Mouse (Mus musculus) right cerebral cortex, postnatal 25 days (tissue): Measurements from ENCODE around the gene Ppp1r37.

Experiments used
- DNase-seq: peaks from one replicate; pipeline ENCODE4 v3.0.0; 2022

Ppp1r37 gene

DNA sequence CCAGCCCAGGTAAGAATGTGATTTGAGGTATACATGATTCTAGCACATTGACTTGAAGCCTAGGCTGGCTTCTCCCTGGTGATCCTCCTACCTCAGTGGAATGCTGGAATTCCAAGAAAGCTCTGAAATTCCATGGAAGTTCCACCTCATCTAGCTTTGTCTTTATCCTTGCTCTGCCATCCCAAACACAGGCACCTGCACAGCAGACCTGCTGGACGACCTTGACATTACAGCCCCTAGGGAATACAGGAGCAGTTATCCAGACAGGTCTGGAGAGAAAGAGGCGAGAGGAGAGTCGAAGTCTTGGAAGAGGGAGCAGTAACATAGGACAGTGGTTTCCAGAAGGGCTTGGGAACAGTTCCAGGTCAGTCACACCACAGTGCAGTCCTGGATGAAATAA lies 6.8 kb upstream of the Ppp1r37 start:
- DNase-seq = no peak

DNA sequence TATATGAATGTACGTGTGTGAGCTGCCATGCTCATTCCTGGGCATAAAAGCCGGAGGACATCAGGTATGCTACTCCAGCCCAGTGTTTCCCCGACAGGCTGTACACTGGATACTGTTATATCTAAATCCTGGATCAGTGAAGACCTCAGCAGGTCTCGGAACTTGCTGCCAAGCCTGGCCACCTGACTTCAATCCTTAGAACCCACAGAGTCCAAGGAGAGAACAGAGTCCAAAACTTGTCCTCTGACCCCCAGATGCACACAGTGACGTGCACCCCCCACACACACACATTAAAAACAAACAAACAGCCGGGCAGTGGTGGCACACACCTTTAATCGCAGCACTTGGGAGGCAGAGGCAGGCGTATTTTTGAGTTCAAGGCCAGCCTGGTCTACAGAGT lies 4.5 kb upstream of the Ppp1r37 start:
- no peak for DNase-seq

DNA sequence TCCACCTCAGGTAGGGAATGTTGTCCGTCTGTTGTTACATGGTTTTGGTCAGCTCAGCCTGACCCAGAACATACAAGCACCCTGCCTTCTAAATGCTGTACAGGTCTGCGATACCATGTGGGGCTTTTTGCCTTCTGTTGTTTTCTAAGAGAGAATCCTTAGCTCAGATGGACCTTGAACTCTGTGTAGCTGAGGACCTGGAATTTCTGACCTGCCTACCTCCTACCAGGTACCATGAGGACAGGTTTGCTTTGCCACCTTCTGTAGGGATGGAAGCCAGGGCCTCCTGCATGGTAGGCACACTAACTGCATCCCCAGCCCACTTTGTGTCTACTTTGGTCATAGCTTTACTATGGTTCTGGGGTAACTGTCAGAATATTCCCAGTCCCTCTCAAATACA lies 2.9 kb upstream of the Ppp1r37 start:
- no peak for DNase-seq

DNA sequence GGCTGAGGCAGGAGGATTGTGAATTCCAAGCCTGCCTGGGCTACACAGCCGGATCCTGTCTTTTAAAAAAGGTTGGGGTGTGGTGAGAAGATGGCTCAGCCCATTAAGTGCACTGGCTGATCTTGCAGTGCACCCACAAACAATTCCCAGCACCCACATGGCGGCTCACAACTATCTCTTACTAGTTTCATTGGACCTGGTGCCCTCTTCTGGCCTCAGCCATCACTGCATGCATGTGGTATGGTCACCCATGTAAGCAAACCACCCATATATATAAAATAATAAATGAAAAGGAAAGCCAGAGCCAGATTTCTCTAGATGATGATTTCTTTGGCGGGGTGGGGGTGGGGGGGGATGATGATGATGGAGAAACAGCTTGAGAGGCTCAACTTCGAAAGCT lies 1.6 kb upstream of the Ppp1r37 start:
- no peak for DNase-seq

DNA sequence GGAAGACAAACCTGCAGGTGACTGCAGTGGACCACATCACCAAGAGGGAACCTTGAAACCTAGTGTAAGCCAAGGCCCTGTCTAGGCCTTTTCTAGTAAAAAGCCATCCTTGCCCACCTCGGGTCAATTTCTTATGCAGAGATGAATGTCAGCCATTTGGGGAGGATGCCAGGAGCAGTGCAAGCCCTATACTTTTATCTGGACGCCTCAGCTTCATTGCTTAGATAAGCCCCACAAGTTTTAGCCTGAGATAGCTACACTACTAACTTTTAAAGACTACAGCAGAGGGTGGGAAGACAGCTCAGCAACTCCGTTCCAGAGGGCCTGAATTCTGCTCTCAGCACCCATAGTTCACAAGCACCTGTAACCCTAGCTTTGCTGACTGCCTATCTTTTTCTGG lies 1.0 kb upstream of the Ppp1r37 start:
- DNase-seq = no peak

DNA sequence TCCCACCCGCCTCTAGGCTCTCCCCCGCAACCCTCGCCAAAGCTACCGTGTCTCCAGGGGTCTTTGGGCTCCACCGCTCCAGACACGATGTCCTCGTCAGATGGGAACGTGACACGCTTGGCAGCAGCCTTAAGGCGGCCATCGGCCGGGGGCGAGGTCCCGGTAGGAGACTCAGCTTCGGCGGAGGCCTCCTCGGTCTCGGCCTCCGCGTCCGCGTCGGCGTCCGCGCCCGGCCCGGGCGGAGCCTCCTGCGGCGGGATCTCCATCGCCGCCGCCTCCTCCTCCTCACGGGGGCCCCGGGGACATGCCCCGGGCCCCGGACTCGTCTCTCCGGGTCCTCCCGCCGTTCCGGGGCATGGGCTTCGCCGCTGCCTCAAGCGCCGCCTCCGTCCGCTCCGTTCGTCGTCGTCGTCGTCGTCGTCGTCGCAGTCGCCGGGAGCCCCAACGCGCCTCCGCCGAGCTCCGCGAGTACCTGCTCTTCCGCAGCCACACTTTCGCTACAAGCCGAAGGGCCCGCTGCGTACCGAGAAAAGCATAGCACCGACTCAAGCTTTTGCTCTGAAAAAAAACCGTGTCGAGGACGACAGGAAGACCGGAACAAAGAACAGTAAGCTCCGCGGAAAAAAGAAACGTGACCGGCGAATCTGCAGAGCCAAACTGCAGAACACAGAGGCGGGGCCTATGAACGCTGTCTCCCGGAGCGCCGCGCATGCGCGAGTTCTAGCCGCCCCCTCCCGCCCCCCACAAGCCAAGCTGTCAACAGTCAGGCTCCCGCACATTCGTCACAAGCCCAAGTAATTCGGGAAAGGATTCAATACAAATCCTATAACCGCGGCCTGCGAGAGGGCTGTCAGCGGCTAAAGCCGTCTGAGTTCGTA lies 872 bp downstream of the Ppp1r37 start:
- DNase-seq = peak; percentile 87

DNA sequence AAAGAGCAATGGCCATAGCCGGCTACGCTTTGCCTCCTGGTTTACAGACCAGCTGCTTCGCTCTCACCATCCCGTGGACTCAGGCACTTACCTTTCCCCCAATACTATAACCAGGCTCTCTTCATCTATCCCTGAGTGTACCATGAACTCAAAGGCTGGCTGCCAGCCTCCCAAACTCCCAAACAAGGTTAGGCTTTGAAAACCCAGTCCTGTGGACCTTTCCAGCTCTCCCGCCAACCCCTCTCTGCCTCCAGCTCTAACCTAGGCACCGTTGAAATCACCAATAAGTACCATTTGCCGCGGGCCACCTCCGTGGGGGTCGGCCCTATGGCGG lies 1.5 kb downstream of the Ppp1r37 start:
- DNase-seq = no peak

DNA sequence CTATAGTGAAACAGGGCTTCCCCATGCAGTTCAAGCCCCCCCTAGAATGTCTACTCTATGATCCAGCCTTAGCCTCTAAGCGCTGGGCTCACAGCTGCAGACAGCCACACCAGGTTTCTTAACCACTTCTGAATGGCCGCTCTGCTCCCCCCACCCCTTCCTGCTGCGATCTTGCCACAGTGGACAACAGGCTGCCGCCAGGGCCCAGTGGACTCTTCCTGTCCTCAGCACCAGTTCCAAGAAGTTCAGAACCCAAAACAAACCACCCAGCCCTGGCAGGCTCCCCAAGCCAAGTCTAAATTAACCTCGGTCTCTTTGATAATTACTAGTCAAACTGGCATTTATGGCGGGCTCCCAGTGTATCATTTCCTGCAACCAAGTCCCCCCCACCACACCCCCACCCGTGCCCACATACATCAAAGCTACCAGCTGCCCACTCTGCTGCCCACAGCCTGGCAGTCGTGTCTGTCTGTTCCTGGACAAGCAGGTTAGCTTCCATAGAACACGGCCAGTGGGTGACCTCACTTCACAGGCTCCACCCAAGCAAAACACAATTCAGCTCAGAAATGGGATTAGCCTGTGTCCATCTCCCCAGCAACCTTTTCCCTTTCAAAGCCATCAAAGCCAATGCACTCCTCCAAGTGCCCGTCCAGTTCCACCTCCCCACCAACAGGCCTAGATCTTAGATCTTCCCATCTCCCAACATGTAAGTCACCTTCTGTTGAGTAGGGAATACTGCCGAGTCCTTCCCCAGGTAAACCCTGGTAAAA lies 2.2 kb downstream of the Ppp1r37 start:
- no peak for DNase-seq

DNA sequence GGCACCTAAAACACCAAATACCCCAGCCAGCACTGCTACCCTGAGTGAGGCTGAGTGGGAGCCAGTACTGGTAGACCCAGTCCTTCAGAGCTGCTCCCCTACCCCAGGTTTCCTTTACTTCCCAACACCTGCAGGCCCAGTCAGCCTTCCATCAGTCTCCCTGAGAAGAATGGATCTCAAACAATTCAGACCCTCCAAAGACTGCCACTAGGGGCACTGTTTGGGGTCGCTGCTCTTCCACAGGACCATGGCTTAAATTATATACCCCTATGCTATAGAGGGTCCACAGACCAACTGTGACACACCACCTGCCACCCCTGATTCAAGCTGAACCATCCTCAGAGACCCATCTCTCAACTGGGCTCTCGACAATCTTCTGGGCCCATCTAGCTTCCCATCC lies 3.9 kb downstream of the Ppp1r37 start:
- DNase-seq = no peak

DNA sequence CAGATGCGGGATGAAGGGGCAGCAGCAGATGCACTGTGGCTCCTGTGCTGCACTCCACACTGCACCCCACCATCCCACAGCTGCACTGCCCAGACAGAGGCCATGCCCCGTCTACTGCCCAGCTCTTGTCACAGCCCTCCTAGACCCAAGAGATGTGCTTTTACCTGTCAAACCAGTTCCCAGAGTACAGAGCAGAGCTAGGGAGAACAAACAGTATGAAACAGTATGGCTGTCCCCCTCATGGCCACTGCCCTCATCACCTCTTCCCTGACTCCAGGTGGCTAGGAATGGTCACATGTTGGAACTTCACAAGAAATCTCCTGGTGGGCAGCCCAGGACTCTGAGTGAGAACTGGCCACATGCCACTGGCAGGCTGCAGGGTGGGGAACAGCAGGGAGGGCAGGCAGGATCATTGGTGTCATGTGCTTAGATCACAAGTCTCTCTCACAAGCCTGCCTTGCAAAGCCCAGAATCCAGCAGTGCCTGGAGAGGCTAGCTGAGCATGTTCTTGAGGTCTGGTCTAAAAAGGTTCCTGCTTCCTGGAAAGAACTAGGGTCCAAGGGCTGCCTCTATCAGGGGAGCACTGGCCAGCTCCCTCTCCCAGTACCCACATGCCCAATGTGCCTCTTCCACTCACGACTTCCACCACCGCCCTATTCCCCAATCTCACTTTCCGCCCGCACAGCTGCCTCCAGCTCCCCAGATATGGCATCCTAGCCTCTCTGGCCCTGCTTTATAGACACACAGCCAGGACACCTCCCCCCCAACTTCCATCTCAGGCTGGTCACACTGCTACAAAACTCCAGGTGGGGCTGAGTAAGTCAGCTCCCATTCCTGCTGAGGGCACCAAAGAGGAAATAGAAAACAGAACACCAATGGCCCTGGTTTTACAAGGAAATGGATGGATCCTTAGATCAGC lies 4.6 kb downstream of the Ppp1r37 start:
- no peak for DNase-seq

DNA sequence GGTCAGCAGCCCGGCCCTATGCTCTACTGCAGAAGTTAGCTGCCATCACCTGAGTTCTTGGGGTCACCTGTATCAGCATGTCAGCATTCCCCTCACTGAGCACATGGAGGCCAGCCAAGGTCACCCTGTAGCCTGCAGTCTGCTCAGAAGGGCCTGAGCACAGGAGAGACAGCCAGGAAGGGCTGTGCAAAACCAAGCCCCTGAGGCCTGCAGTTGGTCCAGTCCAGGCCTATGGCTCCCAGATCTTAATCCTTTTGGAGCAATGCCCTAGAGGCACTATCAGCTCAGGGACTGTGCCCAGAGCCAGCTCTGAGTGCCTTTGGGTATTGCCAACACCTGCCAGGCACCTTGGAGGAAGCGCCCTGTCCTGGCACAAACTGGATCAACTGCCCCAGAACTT lies 5.8 kb downstream of the Ppp1r37 start:
- no peak for DNase-seq

DNA sequence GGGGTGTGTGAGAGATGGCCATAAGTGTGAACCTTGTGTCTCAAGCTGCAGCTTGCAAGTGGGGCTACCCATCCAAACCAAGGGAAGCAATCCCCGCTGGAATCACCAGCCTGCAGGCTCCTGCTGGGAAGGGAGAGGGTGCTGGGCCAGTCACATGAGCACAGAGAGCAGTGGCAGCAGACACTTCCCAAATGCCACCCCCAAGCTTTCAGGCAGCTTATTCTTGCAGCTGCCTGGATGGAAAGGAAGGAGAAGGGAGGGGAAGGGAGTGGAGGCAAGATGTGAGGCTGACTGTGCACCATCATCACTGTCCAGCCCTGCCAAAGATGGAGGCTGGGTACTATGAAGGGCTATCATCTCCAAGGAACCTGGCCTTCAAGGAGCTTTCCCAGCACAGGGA lies 8.7 kb downstream of the Ppp1r37 start:
- DNase-seq = peak; percentile 70

DNA sequence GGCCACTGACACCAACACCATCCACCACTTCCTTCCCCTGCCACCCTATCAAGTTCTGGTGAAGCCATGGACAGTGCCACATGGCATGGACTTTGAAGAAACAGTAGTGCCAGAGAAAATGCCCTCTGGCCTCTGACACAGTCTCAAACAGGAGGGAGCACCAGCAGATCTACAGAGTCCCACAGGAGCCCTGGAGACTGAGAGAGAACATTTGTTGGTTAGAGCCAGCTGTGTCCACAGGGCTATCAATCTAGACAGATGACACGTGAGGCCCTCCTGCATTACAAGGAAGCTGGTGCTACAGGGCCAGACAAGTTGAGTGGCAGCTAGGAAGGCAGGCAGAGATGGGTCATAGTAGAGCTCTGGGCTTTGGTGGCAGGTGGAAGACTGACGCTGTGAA lies 10.4 kb downstream of the Ppp1r37 start:
- no peak for DNase-seq

DNA sequence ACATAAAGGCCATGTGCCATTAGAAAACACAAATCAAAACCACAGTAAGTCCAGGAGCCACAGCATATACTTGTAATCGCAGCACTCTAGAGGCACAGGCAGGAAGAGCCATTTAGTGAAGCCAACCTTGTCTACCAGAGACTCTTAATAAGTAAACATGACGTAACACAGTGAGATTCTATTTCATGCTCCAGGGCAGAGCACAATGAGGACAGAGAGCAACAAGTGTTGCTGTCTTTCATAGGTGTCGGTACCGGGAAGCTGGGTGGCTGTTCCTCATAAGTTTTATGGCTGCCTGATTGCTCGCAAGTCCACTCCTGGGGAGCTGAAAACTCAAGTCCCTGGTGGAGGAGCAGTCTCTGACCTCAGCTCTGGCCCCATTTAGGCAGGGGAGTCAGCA lies 11.2 kb downstream of the Ppp1r37 start:
- no peak for DNase-seq

DNA sequence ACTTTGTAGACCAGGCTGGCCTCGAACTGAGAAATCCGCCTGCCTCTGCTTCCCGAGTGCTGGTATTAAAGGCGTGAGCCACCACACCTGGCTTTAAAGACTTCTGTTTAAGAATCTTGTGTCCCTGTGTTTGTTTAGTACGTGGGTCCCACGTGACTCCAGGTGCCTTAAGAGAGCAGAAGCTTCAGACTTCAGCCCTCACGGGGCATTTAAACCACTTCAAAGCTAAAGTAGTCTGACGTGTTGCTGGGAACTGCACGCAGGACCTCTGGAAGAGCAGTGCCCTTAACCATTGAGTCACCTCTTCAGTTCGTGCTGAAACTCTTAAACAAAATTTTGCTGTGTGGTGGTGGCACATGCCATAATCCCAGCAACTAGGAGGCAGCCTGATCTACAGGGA lies 13.5 kb downstream of the Ppp1r37 start:
- DNase-seq = no peak

DNA sequence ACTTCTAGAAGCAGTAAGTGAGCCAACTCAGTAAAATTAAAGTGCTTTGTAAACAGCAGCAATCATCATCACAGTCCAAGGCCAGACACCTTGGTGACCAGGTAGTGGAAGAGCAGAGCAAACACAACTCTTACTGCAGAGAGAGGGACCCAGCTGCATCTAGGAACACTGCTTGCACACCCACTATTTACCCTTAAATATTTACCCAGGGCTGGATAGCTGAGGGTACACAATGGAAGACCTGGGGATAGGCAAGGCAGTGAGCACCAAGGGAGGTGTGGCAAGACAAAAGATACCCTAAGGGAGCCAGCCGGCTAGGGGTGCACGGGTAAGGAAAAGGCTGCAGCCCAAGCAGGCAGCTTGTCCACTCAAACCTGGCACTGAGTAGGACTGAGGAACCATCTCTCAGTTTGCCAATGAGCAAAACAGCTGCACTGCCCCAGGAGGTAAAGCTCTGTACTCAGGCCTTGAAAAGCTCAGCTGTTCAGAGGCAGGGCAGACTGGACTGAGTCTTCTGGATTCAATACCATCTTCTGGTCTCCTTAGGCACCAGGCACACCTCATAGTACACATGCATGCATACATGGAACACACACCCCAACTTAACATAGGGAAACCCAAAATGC lies 15.4 kb downstream of the Ppp1r37 start:
- DNase-seq = no peak

DNA sequence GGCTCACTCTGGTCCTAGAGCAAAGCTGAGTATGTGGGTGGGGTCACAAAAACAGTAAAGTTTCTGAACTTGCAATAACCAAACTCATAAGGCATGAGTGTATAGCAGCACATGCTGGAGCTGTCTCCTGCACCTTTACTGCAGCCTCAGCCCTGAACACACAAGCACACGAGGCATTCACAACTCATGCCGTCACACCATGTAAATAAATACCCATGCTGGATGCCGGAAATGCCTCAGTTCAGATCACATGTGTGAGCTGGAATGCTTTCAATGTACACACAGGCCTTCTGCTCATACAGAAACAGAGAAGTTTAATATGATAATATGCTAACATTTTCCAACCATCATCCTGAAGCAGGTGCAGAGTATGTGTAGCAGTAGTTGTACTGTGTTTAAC lies 16.9 kb downstream of the Ppp1r37 start:
- DNase-seq = no peak

DNA sequence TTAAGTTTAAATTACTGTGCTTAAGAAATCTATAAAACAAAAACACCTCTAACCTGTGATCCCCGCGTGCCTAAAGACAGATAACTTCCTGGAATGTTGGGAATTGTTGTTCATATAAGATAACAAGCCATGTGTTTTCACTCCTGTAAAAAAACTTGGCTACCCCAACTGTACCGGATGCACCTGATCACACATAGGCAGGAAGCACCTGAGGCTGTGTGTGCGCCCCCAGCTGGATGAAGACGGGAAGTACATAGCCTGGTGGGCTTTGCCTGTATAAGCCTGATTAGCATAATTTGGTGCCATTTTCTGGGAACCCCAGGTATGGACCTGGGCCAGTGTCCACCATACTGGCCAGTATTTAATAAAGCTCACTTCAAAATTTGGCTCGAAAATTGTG lies 19.3 kb downstream of the Ppp1r37 start:
- DNase-seq = no peak

DNA sequence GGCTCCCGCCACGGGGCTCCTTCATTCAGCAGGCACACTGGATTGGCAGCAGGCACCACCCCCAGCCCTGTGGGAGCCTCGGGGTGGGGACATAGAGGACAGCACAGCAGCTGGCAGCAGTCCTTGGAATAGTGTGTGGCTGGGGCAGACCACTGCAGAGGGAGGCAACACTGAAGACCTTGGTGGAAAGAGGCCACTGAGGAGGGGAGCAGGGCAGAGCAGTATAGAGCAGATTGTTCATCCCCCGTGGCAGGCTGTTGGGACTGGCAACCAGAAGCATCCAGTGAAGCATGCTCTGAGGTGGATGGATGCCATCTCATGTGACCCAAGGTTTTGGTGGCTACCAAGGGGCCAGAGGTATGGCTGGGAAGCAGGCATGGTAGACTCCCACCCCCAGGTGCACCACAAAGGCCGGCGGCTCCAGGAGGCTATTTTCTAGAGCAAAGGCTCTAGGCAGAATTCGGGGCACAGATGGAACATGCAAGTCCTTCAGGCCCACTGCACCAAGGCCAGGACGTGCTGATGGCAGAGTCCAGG lies 20.7 kb downstream of the Ppp1r37 start:
- DNase-seq = no peak

DNA sequence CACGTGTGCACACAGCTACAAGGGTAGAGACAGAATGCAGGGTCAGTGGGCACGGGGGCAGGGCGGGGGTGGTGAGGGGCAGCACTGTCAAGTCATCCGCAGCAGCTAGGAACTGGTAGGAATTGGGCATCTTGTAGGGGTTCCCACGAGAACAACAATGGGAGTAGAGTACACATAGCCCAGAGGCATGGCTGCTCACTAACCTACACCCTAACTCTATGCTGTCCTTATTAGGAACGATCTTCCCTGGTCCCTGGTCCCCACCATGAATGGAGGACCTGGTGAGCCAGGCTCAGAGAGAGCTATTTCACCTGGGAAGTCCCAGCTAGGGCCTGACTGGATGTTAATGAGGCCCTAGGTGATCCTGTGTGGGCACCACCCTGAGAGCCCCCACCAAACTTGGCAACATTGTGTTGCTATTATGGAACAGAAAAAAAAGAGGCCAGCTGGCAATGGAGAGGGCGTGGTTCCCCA lies 21.2 kb downstream of the Ppp1r37 start:
- no peak for DNase-seq

DNA sequence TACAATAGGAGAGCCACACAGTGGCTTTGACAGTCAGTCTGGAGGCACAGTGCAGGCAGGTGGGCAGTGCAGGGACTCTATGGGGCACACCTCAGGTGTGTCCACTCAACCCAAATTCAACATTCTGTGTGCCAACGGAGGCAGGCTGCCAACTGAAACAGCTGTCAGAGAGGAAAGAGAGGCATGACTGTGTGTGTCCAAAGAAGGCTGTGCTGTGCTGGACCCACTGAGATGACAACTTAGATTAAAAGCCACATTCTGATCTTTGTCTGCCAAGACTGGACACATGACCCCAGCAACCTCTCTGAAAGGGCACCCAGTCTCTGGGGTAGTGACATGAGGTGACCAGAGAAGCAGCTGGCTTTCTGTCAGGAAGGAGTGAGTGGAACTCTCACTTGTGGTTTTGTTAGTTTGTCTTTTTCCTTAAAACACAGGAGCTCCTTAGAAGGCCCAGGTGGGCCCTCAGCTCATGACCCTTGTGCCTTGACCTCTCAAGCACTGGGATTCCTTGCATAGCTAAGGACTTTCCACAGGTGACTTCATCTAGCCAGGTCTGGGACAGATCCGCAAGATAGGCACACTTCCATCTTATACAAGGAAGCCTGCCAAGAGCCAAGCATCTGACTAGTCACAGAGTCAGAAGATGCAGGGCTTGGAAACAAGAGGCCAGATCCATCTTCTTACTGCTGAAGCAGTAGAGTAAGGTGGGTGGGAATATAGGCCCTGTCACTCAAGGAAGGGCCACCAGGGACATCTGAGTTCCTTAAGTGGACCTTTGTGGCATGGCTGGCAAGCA lies 21.9 kb downstream of the Ppp1r37 start:
- no peak for DNase-seq

DNA sequence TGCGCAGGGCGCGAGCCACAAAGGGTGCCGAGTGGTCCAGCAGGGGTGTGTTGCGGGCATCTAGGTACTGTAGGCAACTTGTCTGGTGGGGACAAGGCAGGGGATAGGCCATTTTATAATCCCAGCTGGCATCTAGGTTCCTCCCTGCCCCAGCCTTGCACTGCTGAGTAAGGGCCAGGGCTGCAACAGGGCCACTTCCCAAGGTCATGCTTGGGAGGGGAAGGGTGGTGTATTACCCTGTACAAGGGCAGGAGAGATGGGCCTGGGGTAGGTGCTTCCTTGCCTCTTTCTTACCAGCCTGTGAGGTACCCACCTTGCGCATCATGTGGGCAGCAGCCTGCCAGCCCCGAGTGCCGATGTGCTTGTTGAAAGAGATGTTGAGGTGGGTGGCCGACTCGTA lies 28.2 kb downstream of the Ppp1r37 start:
- DNase-seq = no peak
